8 mouse cellular contexts compared by ENCODE assay signal in the genomic region with DNA sequence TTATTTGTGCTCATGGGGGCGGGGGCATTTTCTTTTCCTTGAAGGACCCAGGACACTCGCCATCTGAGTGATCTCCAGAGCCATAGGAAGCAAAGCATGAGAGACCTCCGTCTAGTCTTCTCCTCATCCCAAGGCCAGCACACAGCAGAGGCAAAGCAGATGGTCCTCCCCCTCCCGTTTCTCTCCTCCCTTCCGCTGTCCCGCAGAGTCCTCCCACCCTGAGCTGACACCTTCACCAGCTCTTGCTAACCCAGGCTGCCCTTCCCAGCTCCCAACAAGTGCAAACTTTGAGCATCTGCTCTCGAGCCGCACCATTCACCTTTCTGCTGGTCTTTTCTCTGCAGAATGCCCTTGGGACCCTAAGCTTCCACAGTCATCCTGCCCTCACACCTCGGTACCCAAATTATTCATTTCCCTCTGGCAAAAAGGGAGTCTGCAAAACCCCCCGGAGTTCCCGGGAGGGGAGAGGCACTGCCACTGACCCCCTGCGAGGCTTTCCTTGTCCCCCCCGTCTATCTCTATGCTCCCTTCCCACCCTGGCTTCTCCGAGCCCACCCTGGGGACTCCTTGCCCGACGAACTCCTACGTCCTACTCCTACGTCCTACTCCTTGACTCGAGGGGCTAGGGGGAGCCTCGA. TPM values are rescaled to one million over a fixed set of nuclear protein-coding genes. Genes with fewer than 3 reads are reported as not detected.
DNase-seq lines count a peak whose midpoint lies in the region; ATAC-seq and TF ChIP-seq lines count a peak whose summit lies in the region.

No protein-coding gene starts in this region.

- H3K9ac ChIP-seq in kidney, postnatal 0 days (ENCODE audit: low read depth, low read length): peak overlapping the region; percentile 43
- peak overlapping the region; percentile 66 for H3K9ac ChIP-seq in heart, embryonic 14.5 days (ENCODE audit: low read length)
- H3K9ac ChIP-seq in neural tube, embryonic 14.5 days (replicated peaks; ENCODE audit: low read depth, low read length): peak overlapping the region; percentile 66

- H3K4me1 ChIP-seq in kidney, postnatal 0 days (replicated peaks; ENCODE audit: insufficient read depth, low read length): peaks cover 9% of the 10 kb centered on the region; the same call in 1 of the 2 replicates
- H3K4me1 ChIP-seq in heart, embryonic 14.5 days (ENCODE audit: control insufficient read depth in 2 of 2, insufficient read depth in 2 of 2, low read length in 2 of 2): no peaks in the 10 kb centered on the region
- peaks cover 5% of the 10 kb centered on the region; the same call in 1 of the 2 replicates for H3K4me1 ChIP-seq in neural tube, embryonic 14.5 days (ENCODE audit: control insufficient read depth, insufficient read depth, low read length)

- peaks cover 13% of the 10 kb centered on the region for H3K27me3 ChIP-seq in kidney, postnatal 0 days (ENCODE audit: insufficient read depth, low read length)
- peaks cover 28% of the 10 kb centered on the region for H3K27me3 ChIP-seq in heart, embryonic 14.5 days (ENCODE audit: control insufficient read depth, insufficient read depth, low read length)
- H3K27me3 ChIP-seq in neural tube, embryonic 14.5 days (ENCODE audit: control insufficient read depth, insufficient read depth, low read length): peaks cover 13% of the 10 kb centered on the region; the same call in 1 of the 2 replicates

- peak; percentile 21 for DNase-seq in kidney, postnatal 0 days (ENCODE audit: low spot score)
- DNase-seq in kidney, adult 9 months: no peak
- DNase-seq in cerebellum, adult 9-11 months: peak; percentile 94
- DNase-seq in left cerebral cortex, adult 2 months (ENCODE audit: extremely low spot score in 1 of 2, low spot score in 2 of 2): peak; percentile 34 to 50
- no peak for DNase-seq in adrenal gland, postnatal 4 days (ENCODE audit: low spot score in 2 of 2)
- no peak for DNase-seq in adrenal gland, adult 18-20 months (ENCODE audit: low spot score in 2 of 2)

- TF ChIP-seq CTCF in kidney, postnatal 0 days (IDR thresholded peaks at IDR 0.05; ENCODE audit: low read depth): no peak
- TF ChIP-seq CTCF in left cerebral cortex, adult 2 months (IDR thresholded peaks at IDR 0.05): no peak

- peak overlapping the region; percentile 99 for H3K4me2 ChIP-seq in kidney, postnatal 0 days (ENCODE audit: low read length)
- H3K4me2 ChIP-seq in heart, embryonic 14.5 days (ENCODE audit: low read length): peak overlapping the region; percentile 100
- H3K4me2 ChIP-seq in neural tube, embryonic 14.5 days (ENCODE audit: low read depth, low read length): peak overlapping the region; percentile 100

- no peaks in the 10 kb centered on the region for H3K9me3 ChIP-seq in kidney, postnatal 0 days (replicated peaks; ENCODE audit: low read length)
- no peaks in the 10 kb centered on the region for H3K9me3 ChIP-seq in heart, embryonic 14.5 days (ENCODE audit: control insufficient read depth, low read length)
- H3K9me3 ChIP-seq in neural tube, embryonic 14.5 days (ENCODE audit: control insufficient read depth, low read length): no peaks in the 10 kb centered on the region

- intact Hi-C loops in left cerebral cortex, adult 2 months (cut with DNase I): loop anchor here (1.0 kb wide), 2 partner anchors 25 to 47 kb away; no protein-coding TSS in a partner anchor

- no peaks in the 10 kb centered on the region for H3K36me3 ChIP-seq in kidney, postnatal 0 days (ENCODE audit: insufficient read depth, low read length)
- no peaks in the 10 kb centered on the region for H3K36me3 ChIP-seq in heart, embryonic 14.5 days (ENCODE audit: control insufficient read depth, insufficient read depth, low read length)
- H3K36me3 ChIP-seq in neural tube, embryonic 14.5 days (ENCODE audit: control insufficient read depth, insufficient read depth, low read length): no peaks in the 10 kb centered on the region

- ATAC-seq in kidney, postnatal 0 days (replicated peaks; ENCODE audit: low FRiP score, low read depth): peak; percentile 65; the same call in 1 of the 2 replicates
- no peak for ATAC-seq in heart, embryonic 14.5 days (ENCODE audit: insufficient number of reproducible peaks, insufficient read depth, low FRiP score, low read depth)
- ATAC-seq in neural tube, embryonic 14.5 days (ENCODE audit: low read depth): peak; percentile 9; the same call in 1 of the 2 replicates

- WGBS in kidney, postnatal 0 days: 4% methylated on average over 20 of the region's 20 CpGs
- 3% methylated on average over 20 of the region's 20 CpGs for WGBS in heart, embryonic 14.5 days
- 5% methylated on average over 18 of the region's 20 CpGs for WGBS in neural tube, embryonic 14.5 days

- H3K4me3 ChIP-seq in kidney, postnatal 0 days (replicated peaks; ENCODE audit: low read depth, low read length): peak overlapping the region; percentile 55
- H3K4me3 ChIP-seq in heart, embryonic 14.5 days (ENCODE audit: control insufficient read depth in 1 of 2, insufficient read depth in 1 of 2, low read depth in 1 of 2, low read length in 2 of 2): peak overlapping the region; percentile 68 to 87
- peak overlapping the region; percentile 64 for H3K4me3 ChIP-seq in left cerebral cortex, adult 2 months
- peak overlapping the region; percentile 65 for H3K4me3 ChIP-seq in neural tube, embryonic 14.5 days (ENCODE audit: low read depth, low read length)

- H3K27ac ChIP-seq in kidney, postnatal 0 days: 0 out of 2 replicates have a peak overlapping the region, but pooled peaks have one; percentile 37
- no peak overlapping the region for H3K27ac ChIP-seq in heart, embryonic 14.5 days (replicated peaks in 1 of 2; ENCODE audit: control insufficient read depth in 1 of 2, insufficient read depth in 1 of 2, low read depth in 2 of 2, low read length in 2 of 2)
- peak overlapping the region; percentile 89 for H3K27ac ChIP-seq in left cerebral cortex, adult 2 months
- H3K27ac ChIP-seq in neural tube, embryonic 14.5 days (ENCODE audit: low read depth, low read length): no peak overlapping the region

RNA-seq across cellular contexts. Expression of a gene that starts 3.5 kb away (rescaled TPM):
- polyA plus RNA-seq in kidney, postnatal 0 days (2015; fragmentation: Nextera tagmentation; extraction: Ambion mirVana): 9.1 and 9.9 TPM in 2 replicates
- 3.0 and 4.2 TPM in 2 replicates for polyA plus RNA-seq in heart, embryonic 14.5 days (2014; fragmentation: Nextera tagmentation; extraction: Ambion mirVana)
- 10 to 100 TPM; 47.8 to 54.1 TPM for total RNA-seq in left cerebral cortex, adult 2 months (2021)
- 15.9 and 18.4 TPM in 2 replicates for polyA plus RNA-seq in neural tube, embryonic 14.5 days (2014; fragmentation: Nextera tagmentation; extraction: Ambion mirVana)
- 1 to 10 TPM; 2.7 to 2.9 TPM for total RNA-seq in adrenal gland, postnatal 4 days (2021)
- under 1 TPM in 1 of 2 experiments, not detected in 1; 0.83 TPM for total RNA-seq in adrenal gland, adult 18-20 months (2021)

Comparison
In these comparisons a context has a peak if more than half of its experiments do, and no peak if none do; other contexts are left out.
1. DNase-seq: peak in kidney, postnatal 0 days (single experiment), cerebellum, adult 9-11 months (single experiment) and left cerebral cortex, adult 2 months (2 of 2); none in kidney, adult 9 months (single experiment), adrenal gland, postnatal 4 days (0 of 2) and adrenal gland, adult 18-20 months (0 of 2).
2. H3K27ac ChIP-seq: peak in kidney, postnatal 0 days (single experiment) and left cerebral cortex, adult 2 months (single experiment); none in heart, embryonic 14.5 days (0 of 2) and neural tube, embryonic 14.5 days (single experiment).
3. RNA of a gene that starts 3.5 kb away (total RNA-seq): 47.8 to 54.1 TPM in left cerebral cortex, adult 2 months; 2.7 to 2.9 TPM in adrenal gland, postnatal 4 days and 0.83 TPM in adrenal gland, adult 18-20 months; every median in the first group is over 10 times any median in the second.
4. Peak in every context shown above with its lines, with median percentiles within 50 percentile points of each other: H3K4me2 ChIP-seq, H3K4me3 ChIP-seq and H3K9ac ChIP-seq.